Mouse (Mus musculus) bone marrow, adult 2 months (tissue): ENCODE data around the gene Cd82. TPM values are rescaled to one million over a fixed set of nuclear protein-coding genes. Genes with fewer than 3 reads are reported as not detected.

ENCODE experiments used
- H3K27ac ChIP-seq: fragments of 200-500 bp; 2 replicates; pipeline ENCODE4 v1.5.1; 2012; ENCODE audit warnings: low read depth, mild to moderate bottlenecking, control low read depth, inconsistent platforms, low read length; ENCODE audit not compliant: control insufficient read depth, poor library complexity, insufficient read depth
- H3K4me1 ChIP-seq: fragments of 200-500 bp; 2 replicates; pipeline ENCODE4 v1.6.1; 2011; ENCODE audit warnings: low read length; ENCODE audit not compliant: control insufficient read depth, insufficient read depth
- H3K4me3 ChIP-seq: fragments of 200-500 bp; replicated peaks from 2 replicates; pipeline ENCODE3; 2011; ENCODE audit warnings: mild to moderate bottlenecking, low read depth, low read length, control low read depth; ENCODE audit not compliant: control insufficient read depth
- CTCF ChIP-seq: fragments of 200-500 bp; IDR thresholded peaks from 2 replicates; pipeline ENCODE4 v1.5.1; 2011; ENCODE audit warnings: low read length, control low read depth; ENCODE audit not compliant: control insufficient read depth, insufficient read depth
- POLR2A ChIP-seq: fragments of 200-500 bp; IDR thresholded peaks from 2 replicates; pipeline ENCODE4 v1.6.1; 2011; ENCODE audit warnings: low read depth, mild to moderate bottlenecking, control low read depth, low read length, borderline replicate concordance; ENCODE audit not compliant: control insufficient read depth
- WGBS: fragments of 180-500 bp; shearing (Covaris S2); methylation state at CpG from one replicate; pipeline ENCODE4 v1.1.7; 2018; 5-methylcytosine and 5-hydroxymethylcytosine counted together
- polyA plus RNA-seq: library from polyadenylated mRNA; stranded (reverse); fragments of >200 nt; gene quantifications from 2 replicates; pipeline ENCODE4 v1.2.4, GENCODE M21; 2011; ENCODE audit warnings: low replicate concordance; ENCODE audit not compliant: missing spikeins, insufficient read depth, insufficient read length

The Cd82 gene
- polyA plus RNA-seq, 1 experiment: 111 TPM

DNA sequence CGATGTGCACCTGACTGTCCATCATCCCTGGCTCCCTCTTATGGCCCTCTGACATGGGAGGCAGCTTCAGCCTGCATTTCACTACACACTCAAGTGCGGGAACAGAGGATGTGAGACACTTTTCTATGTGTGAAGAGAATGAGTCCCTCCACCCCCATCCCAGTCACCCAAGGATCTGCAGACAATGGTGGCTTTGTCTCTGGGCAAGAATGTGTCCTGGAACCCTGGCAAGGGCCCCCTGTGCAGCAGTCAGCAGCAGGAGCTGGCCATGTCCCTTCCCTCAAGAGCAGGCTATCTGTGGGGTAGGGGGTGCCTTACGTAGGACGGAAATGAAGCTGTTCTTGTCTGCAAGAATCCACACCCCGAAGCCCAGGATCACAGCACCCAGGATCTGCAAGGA, 29.4 kb downstream of the Cd82 start:
- H3K4me3 ChIP-seq: no peak overlapping the region
- TF ChIP-seq CTCF: no peak
- WGBS: 97% methylated on average over 5 of the region's 5 CpGs
- no peak overlapping the region for H3K27ac ChIP-seq
- no peaks in the 10 kb centered on the region for H3K4me1 ChIP-seq

DNA sequence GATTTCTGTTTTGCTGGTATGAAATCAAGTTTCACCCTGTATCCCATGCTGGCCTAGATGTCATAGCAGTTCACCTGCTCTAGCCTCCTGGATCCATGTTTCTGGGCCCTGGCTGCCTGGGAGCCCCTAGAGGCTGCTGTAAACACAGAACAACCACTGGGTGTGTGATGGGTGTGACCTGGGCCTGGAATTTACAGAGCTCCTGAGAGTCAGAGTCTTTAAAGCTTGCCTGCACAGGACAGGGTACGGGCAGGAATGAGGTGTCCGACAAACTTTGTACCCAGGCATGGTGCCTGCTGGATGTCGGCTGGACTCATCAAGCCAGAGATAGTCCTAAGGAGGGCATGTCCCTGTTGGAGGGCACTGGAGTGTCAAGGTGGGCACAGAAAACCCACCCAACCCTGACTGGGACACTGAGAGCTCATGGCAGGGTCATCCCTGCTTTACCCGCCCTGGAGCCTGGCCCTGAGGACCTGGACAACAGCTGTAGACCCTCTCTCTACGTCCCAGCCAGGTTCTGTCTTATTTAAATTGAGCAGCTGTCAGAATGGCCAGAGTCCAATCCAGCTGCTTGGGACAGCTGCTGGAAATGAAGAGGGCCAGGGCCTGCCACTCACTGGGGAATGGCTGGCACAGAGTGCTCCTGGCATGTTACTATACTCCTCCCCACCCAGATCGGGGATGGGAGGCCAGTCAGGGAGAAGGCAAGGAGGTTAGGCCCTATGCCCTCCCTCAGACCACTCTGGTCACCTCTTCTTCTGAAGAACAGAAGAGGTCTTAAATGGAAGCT, 30.1 kb downstream of the Cd82 start:
- 92% methylated on average over 6 of the region's 6 CpGs for WGBS
- no peak for TF ChIP-seq CTCF
- no peak for TF ChIP-seq POLR2A
- H3K27ac ChIP-seq: no peak overlapping the region
- peaks cover 2% of the 10 kb centered on the region; the same call in 1 of the 2 replicates for H3K4me1 ChIP-seq
- no peak overlapping the region for H3K4me3 ChIP-seq

DNA sequence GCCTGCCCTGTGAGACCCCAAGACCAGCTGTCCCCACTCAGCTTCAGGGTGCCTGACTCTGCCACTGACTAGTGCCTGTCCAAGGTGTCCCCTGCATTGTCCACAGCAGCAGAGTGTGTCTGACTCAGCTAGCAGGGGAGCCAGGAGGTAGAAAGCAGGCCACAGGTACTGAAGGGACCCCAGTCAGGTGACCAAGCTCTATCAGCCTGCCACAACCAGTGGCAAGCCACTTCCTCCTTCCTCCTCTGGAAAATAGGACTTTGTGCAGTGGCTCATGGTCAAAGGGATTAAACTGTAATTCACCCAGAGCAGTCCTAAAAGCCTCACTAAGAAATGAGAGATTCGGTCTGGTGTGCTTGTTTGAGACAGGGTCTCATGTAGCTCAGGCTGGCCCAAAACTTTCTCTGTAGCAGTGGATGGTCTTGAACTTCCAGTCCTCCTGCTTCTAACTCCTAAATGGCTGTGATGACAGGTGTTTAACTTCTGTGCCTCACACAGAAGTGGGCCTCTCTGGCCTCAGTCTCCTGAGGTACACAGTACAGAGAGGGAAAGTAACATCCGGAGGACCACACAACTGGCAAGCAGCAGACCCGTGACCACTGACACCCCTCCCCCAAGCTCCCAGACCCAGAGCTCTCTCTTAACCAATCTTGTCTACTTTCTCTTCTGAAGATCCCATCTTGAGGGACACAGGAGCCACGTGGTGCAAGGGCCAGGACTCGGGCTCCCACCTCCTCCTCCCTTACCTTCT, 31.2 kb downstream of the Cd82 start:
- H3K4me1 ChIP-seq: peaks cover 2% of the 10 kb centered on the region
- no peak overlapping the region for H3K4me3 ChIP-seq
- no peak overlapping the region for H3K27ac ChIP-seq
- 44% methylated on average over 5 of the region's 5 CpGs for WGBS
- TF ChIP-seq POLR2A (no peak), CTCF (no peak)

DNA sequence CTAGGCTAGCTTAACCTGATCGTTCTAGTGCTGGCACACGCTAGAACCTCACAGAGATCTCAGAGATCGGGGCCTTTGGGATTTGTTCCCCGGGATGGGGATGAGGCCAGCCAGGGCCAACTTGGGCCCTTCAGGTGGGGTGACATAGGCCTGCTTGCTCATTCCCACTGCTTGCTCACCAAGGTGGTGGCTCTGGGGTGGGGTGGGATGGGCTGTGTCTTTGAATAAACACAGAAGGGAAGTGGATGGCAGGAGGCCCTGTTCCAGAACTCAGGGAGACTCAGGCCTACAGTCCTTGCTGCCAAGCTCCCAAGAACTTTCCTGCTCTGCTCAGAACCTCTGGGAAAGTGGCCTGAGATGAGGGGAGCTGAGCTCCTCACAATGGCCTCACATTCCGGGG, 31.9 kb downstream of the Cd82 start:
- no peak overlapping the region for H3K4me3 ChIP-seq
- H3K27ac ChIP-seq: no peak overlapping the region
- TF ChIP-seq CTCF: no peak
- no peak for TF ChIP-seq POLR2A
- H3K4me1 ChIP-seq: peaks cover 2% of the 10 kb centered on the region
- 72% methylated on average over 5 of the region's 5 CpGs for WGBS

DNA sequence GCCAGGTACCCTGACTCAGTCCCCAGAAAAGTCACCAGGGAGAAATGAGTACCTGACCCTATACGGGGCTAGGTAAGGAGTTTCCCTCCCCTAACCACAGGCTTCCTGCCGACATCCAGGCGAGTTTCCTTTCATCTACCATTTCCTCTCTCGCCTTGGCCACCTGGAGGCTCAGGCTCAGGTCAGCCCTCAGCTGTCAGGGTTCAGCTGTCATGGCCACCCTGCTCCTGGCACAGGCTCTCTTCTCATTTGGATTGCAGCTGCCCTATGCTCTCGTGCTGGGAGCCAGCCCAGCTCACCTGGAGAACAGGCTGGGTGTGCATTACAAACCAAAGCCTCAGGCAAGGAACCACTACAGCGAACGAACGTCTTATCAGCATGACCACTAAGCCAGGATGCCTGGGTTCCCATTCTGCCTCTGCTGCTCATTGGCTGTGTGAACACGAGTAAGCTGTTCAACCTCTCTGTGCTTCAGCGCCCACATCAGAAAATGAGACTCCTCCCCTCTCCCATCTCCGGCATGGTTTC, 34.9 kb downstream of the Cd82 start:
- Histone ChIP-seq H3K27ac (peak overlapping the region; percentile 40), H3K4me1 (peaks cover 2% of the 10 kb centered on the region), H3K4me3 (no peak overlapping the region)
- 15% methylated on average over 11 of the region's 11 CpGs for WGBS
- TF ChIP-seq POLR2A (no peak), CTCF (no peak)

DNA sequence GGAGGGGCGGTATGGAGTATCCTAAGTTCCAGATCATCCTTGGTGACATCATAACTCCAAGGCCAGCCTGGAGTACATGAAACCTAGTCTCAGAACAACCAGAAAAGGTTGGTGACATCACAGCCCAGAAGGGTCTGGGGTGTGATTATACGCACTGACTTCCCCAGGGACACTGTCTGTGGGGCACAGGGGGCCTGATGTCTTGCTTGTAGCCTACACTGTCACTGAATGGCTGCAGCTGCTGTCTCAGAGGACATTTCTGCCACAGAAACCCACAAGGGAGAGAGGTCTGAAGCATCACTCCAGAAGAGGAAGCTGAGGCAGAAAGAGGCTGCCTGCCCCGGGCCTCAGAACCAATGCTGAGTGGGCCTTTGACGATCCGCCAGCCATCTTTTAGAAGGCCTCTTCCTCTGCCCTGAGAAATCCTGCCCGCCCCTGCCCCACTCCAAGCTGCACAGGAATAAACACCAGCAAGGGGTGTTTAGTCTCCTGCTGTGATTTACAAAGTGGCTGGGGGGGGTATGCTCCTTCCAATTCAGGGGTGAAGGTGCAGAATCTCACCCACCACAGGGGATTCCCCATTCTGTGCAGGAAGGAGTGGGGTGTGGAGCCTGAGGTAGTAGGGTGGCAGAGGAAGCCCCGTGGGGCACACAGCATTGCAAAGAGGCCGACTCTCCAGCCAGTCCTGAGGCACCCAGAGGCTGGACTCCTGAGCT, 35.8 kb downstream of the Cd82 start:
- H3K27ac ChIP-seq: peak overlapping the region; percentile 40
- WGBS: 36% methylated on average over 8 of the region's 8 CpGs
- TF ChIP-seq POLR2A: no peak
- TF ChIP-seq CTCF: no peak
- peaks cover 2% of the 10 kb centered on the region for H3K4me1 ChIP-seq
- H3K4me3 ChIP-seq: no peak overlapping the region

DNA sequence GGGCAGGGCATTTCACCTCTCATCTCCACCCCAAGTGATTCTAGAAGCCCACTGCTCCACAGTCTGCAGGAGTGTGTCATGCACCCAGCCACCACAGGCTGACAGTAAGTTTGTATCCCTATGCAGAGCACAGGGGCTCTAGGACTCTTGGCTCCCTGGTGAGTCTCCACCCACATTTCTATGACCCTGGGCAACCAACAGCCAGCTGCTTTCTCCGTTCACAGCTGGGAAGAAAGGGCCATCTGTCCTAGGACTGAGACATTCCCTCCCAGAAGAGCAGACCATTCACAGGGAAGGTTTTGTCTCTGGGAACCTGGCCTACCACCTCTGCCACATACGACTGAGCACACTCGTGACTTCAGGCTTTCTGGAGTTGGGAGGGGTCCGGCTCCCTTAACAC, 37.1 kb downstream of the Cd82 start:
- Histone ChIP-seq H3K27ac (no peak overlapping the region), H3K4me1 (peaks cover 2% of the 10 kb centered on the region), H3K4me3 (no peak overlapping the region)
- WGBS: 88% methylated on average over 4 of the region's 4 CpGs
- TF ChIP-seq POLR2A: no peak
- no peak for TF ChIP-seq CTCF

DNA sequence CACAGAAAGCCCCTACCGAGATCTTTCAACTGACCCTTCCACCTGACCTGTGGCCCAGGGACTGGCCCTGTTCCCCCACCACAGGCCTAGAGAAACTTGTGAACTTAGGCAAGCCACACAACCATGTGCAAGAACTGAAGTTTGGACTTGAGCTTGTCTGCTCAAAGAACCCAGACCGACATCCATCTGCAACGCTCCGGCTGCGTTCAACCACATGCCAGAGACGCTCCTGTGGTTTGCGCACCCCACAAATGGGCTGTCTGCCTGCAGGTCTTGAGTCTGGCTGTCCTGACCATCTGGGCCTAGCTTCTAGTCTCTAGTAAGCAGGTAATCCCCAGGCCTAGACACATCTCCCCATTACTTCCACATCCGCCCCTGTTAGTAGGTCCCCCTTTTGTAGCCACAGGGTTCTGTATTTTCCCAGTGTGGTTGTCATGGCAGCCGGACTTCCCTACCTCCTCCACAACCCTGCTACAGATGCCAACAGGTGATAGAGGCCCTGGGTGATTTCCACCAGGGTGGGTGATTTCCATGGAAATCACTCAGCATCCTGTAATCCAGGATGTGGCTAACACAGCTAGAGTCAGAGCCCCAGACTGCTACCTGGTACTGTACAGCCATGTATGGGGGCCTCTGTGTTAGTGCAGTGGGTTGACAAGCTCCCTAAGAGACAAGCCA, 38.5 kb downstream of the Cd82 start:
- TF ChIP-seq CTCF (no peak), POLR2A (no peak)
- WGBS: 42% methylated on average over 9 of the region's 9 CpGs
- Histone ChIP-seq H3K4me1 (peaks cover 2% of the 10 kb centered on the region), H3K27ac (no peak overlapping the region), H3K4me3 (no peak overlapping the region)
